14 mouse cellular contexts compared by ENCODE assay signal in genomic region chr17:87103060-87103459, GRCm38 (mm10). TPM values are rescaled to one million over a fixed set of nuclear protein-coding genes. Genes with fewer than 3 reads are reported as not detected.
DNase-seq lines count a peak whose midpoint lies in the region; ATAC-seq and TF ChIP-seq lines count a peak whose summit lies in the region.
"Had no signal": no experiment of that assay in that cellular context is flagged by ENCODE, and none has a peak within 500 bp of the region (broad histone marks: within the 10 kb centered on the region; RNA-seq: fewer than 3 reads in every experiment).

No protein-coding gene starts in this region.

- H3K9me3 ChIP-seq in intestine, embryonic 14.5 days (ENCODE audit: control insufficient read depth, low read length) = no peaks in the 10 kb centered on the region
- no peaks in the 10 kb centered on the region for H3K9me3 ChIP-seq in intestine, embryonic 15.5 days
- no peaks in the 10 kb centered on the region for H3K9me3 ChIP-seq in stomach, embryonic 14.5 days (ENCODE audit: control insufficient read depth, low read depth, low read length)
- no peaks in the 10 kb centered on the region for H3K9me3 ChIP-seq in stomach, postnatal 0 days (ENCODE audit: control insufficient read depth, low read length)
- no peaks in the 10 kb centered on the region for H3K9me3 ChIP-seq in hindbrain, postnatal 0 days (ENCODE audit: low read length)
- H3K9me3 ChIP-seq: hindbrain, embryonic 12.5 days; limb, embryonic 13.5 days; neural tube, embryonic 13.5 days had no signal

- no peak for DNase-seq in intestine, embryonic 14.5 days (ENCODE audit: low spot score)
- no peak for DNase-seq in stomach, postnatal 0 days (ENCODE audit: low spot score)
- DNase-seq in ZHBTc4 (ENCODE audit: low read depth, low spot score) = peak; percentile 55
- DNase-seq in embryo, embryonic 10.5 days (ENCODE audit: low spot score) = no peak
- no peak for DNase-seq in hindbrain, postnatal 0 days (ENCODE audit: low spot score)
- DNase-seq: cerebellum, adult 9-10 months; right cerebral cortex, postnatal 14 days; thymus, postnatal 25 days had no signal

- H3K4me1 ChIP-seq in intestine, embryonic 14.5 days (replicated peaks; ENCODE audit: control insufficient read depth, insufficient read depth, low read length) = peaks cover 7% of the 10 kb centered on the region
- no peaks in the 10 kb centered on the region; the same call in 1 of the 2 replicates for H3K4me1 ChIP-seq in intestine, embryonic 15.5 days (replicated peaks)
- H3K4me1 ChIP-seq in stomach, embryonic 14.5 days (ENCODE audit: control insufficient read depth, insufficient read depth, low read length) = peaks cover 7% of the 10 kb centered on the region
- H3K4me1 ChIP-seq in stomach, postnatal 0 days (replicated peaks; ENCODE audit: control insufficient read depth, insufficient read depth) = 0 out of 2 replicates have a peak, but pooled peaks cover 2% of the 10 kb centered on the region
- H3K4me1 ChIP-seq in hindbrain, postnatal 0 days (ENCODE audit: insufficient read depth, low read length) = 0 out of 2 replicates have a peak, but pooled peaks cover 6% of the 10 kb centered on the region

- no peaks in the 10 kb centered on the region for H3K27me3 ChIP-seq in intestine, embryonic 14.5 days (replicated peaks; ENCODE audit: control insufficient read depth, insufficient read depth, low read length)
- H3K27me3 ChIP-seq in intestine, embryonic 15.5 days (replicated peaks) = no peaks in the 10 kb centered on the region
- H3K27me3 ChIP-seq in stomach, embryonic 14.5 days (ENCODE audit: control insufficient read depth, insufficient read depth, low read length) = no peaks in the 10 kb centered on the region
- H3K27me3 ChIP-seq in stomach, postnatal 0 days (ENCODE audit: control insufficient read depth, insufficient read depth, low read length) = no peaks in the 10 kb centered on the region
- H3K27me3 ChIP-seq in hindbrain, postnatal 0 days (ENCODE audit: insufficient read depth, low read length) = no peaks in the 10 kb centered on the region
- H3K27me3 ChIP-seq: hindbrain, embryonic 12.5 days; neural tube, embryonic 13.5 days had no signal

- TF ChIP-seq EP300 in stomach, postnatal 0 days (optimal IDR thresholded peaks at IDR 0.05) = no peak

- no peak overlapping the region for H3K4me3 ChIP-seq in intestine, embryonic 14.5 days (ENCODE audit: low read depth, low read length)
- H3K4me3 ChIP-seq in intestine, embryonic 15.5 days (replicated peaks) = no peak overlapping the region
- no peak overlapping the region for H3K4me3 ChIP-seq in stomach, embryonic 14.5 days (ENCODE audit: low read depth, low read length)
- H3K4me3 ChIP-seq in stomach, postnatal 0 days (ENCODE audit: low read depth, low read length) = no peak overlapping the region
- no peak overlapping the region for H3K4me3 ChIP-seq in hindbrain, postnatal 0 days (ENCODE audit: low read length)
- H3K4me3 ChIP-seq: forebrain, embryonic 10.5 days; hindbrain, embryonic 12.5 days; limb, embryonic 13.5 days; neural tube, embryonic 13.5 days had no signal

- 75% methylated on average over 5 of the region's 5 CpGs for WGBS in intestine, embryonic 14.5 days
- WGBS in intestine, embryonic 15.5 days = 69% methylated on average over 5 of the region's 5 CpGs
- WGBS in stomach, embryonic 14.5 days = 64% methylated on average over 5 of the region's 5 CpGs
- 57% methylated on average over 5 of the region's 5 CpGs for WGBS in stomach, postnatal 0 days
- 84% methylated on average over 5 of the region's 5 CpGs for WGBS in hindbrain, postnatal 0 days

- no peak overlapping the region for H3K27ac ChIP-seq in intestine, embryonic 14.5 days (ENCODE audit: low read depth)
- H3K27ac ChIP-seq in intestine, embryonic 15.5 days = no peak overlapping the region
- no peak overlapping the region for H3K27ac ChIP-seq in stomach, embryonic 14.5 days (ENCODE audit: low read length)
- no peak overlapping the region for H3K27ac ChIP-seq in stomach, postnatal 0 days (replicated peaks)
- H3K27ac ChIP-seq in hindbrain, postnatal 0 days = no peak overlapping the region
- H3K27ac ChIP-seq: forebrain, embryonic 10.5 days; hindbrain, embryonic 12.5 days; limb, embryonic 13.5 days; neural tube, embryonic 13.5 days had no signal

- no peak for TF ChIP-seq CTCF in stomach, postnatal 0 days (IDR thresholded peaks at IDR 0.05; ENCODE audit: low read depth)
- TF ChIP-seq CTCF in hindbrain, postnatal 0 days (IDR thresholded peaks at IDR 0.05; ENCODE audit: low read depth) = no peak

- no peak for ATAC-seq in intestine, embryonic 14.5 days (replicated peaks; ENCODE audit: low FRiP score, low TSS enrichment, low read depth)
- no peak for ATAC-seq in intestine, embryonic 15.5 days
- no peak for ATAC-seq in stomach, embryonic 14.5 days (ENCODE audit: insufficient number of reproducible peaks, insufficient read depth, low FRiP score, low read depth)
- ATAC-seq in stomach, postnatal 0 days (ENCODE audit: low FRiP score, low TSS enrichment) = no peak
- ATAC-seq in hindbrain, postnatal 0 days = no peak

- peak overlapping the region; percentile 28; the same call in 1 of the 2 replicates for H3K4me2 ChIP-seq in intestine, embryonic 14.5 days (ENCODE audit: low read length)
- no peak overlapping the region for H3K4me2 ChIP-seq in intestine, embryonic 15.5 days (replicated peaks)
- H3K4me2 ChIP-seq in stomach, embryonic 14.5 days (replicated peaks; ENCODE audit: low read depth, low read length) = 0 out of 2 replicates have a peak overlapping the region, but pooled peaks have one; percentile 6
- H3K4me2 ChIP-seq in stomach, postnatal 0 days (replicated peaks; ENCODE audit: low read depth) = no peak overlapping the region
- no peak overlapping the region for H3K4me2 ChIP-seq in hindbrain, postnatal 0 days (ENCODE audit: low read depth, low read length)
- H3K4me2 ChIP-seq: hindbrain, embryonic 12.5 days; limb, embryonic 13.5 days; neural tube, embryonic 13.5 days had no signal

- no peaks in the 10 kb centered on the region for H3K36me3 ChIP-seq in intestine, embryonic 14.5 days (ENCODE audit: control insufficient read depth, insufficient read depth, low read length)
- no peaks in the 10 kb centered on the region for H3K36me3 ChIP-seq in intestine, embryonic 15.5 days
- no peaks in the 10 kb centered on the region for H3K36me3 ChIP-seq in stomach, embryonic 14.5 days (ENCODE audit: control insufficient read depth, insufficient read depth, low read length)
- no peaks in the 10 kb centered on the region for H3K36me3 ChIP-seq in stomach, postnatal 0 days (ENCODE audit: control insufficient read depth, insufficient read depth, low read length)
- H3K36me3 ChIP-seq in hindbrain, postnatal 0 days (ENCODE audit: insufficient read depth, low read length) = no peaks in the 10 kb centered on the region
- H3K36me3 ChIP-seq: forebrain, embryonic 10.5 days; hindbrain, embryonic 12.5 days; limb, embryonic 13.5 days; neural tube, embryonic 13.5 days had no signal

- no peak overlapping the region for H3K9ac ChIP-seq in intestine, embryonic 14.5 days (ENCODE audit: low read length)
- no peak overlapping the region for H3K9ac ChIP-seq in intestine, embryonic 15.5 days
- H3K9ac ChIP-seq in stomach, embryonic 14.5 days (replicated peaks; ENCODE audit: low read depth, low read length) = no peak overlapping the region
- no peak overlapping the region for H3K9ac ChIP-seq in stomach, postnatal 0 days (ENCODE audit: low read length)
- no peak overlapping the region for H3K9ac ChIP-seq in hindbrain, postnatal 0 days (replicated peaks; ENCODE audit: low read length)
- H3K9ac ChIP-seq: hindbrain, embryonic 12.5 days; limb, embryonic 13.5 days; neural tube, embryonic 13.5 days had no signal

RNA-seq across cellular contexts. Expression of gene Socs5, which starts 4.4 kb away (rescaled TPM):
- polyA plus RNA-seq in intestine, embryonic 14.5 days (2014; fragmentation: Nextera tagmentation; extraction: Ambion mirVana) = 11.6 and 14.1 TPM in 2 replicates
- 9.2 and 10.7 TPM in 2 replicates for polyA plus RNA-seq in intestine, embryonic 15.5 days (2015; fragmentation: Nextera tagmentation; extraction: Ambion mirVana)
- 15.2 and 15.9 TPM in 2 replicates for polyA plus RNA-seq in stomach, embryonic 14.5 days (2014; fragmentation: Nextera tagmentation; extraction: Ambion mirVana)
- 4.8 and 4.9 TPM in 2 replicates for polyA plus RNA-seq in stomach, postnatal 0 days (2015; fragmentation: Nextera tagmentation; extraction: Ambion mirVana)
- 13.8 and 18.9 TPM in 2 replicates for total RNA-seq in hindbrain, postnatal 0 days (2014; rRNA removed)
- polyA plus RNA-seq in hindbrain, postnatal 0 days (2015; fragmentation: Nextera tagmentation; extraction: Ambion mirVana) = 12.3 and 13.7 TPM in 2 replicates

Comparison
In these comparisons a context has a peak if more than half of its experiments do, and no peak if none do; other contexts are left out.
1. H3K4me2 ChIP-seq: peak in intestine, embryonic 14.5 days (single experiment) and stomach, embryonic 14.5 days (single experiment); none in intestine, embryonic 15.5 days (single experiment), stomach, postnatal 0 days (single experiment) and hindbrain, postnatal 0 days (single experiment).